Mouse (Mus musculus): ENCODE measurements around the gene Ndufaf2. TPM values are rescaled to one million over a fixed set of nuclear protein-coding genes. Genes with fewer than 3 reads are reported as not detected.

The Ndufaf2 gene
- total and polyA plus RNA-seq, 2 experiments = 10.5 to 26.1 TPM

DNA sequence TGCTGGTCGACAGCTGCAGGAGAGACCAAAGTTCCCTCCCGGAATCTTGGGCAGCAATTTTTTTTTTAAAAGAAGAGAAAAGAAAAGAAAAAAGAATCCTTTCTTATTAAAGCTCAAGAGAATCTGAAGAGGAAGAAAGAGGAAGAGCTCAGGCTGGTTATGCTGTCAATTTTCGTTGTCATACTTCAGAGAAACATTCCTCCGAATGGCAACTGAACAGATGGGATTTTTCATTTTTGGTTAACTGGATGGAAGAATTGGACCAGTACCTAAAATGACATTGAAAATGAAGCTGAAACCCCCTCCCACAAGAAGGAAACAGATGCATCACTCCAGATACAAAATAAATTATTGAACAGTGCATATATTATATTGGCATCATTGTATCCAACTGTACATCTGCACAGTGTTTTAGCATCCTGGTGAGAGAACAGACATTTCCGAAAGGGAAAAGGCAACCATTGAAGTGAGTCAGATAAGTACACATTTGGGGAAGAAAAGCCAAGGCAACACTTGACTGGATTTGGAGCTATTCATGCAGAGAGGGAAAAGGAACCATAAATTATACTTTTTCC is 19.9 kb downstream of the Ndufaf2 start:
- no peak overlapping the region for H3K9ac ChIP-seq (ENCODE audit: low read depth, low read length)

DNA sequence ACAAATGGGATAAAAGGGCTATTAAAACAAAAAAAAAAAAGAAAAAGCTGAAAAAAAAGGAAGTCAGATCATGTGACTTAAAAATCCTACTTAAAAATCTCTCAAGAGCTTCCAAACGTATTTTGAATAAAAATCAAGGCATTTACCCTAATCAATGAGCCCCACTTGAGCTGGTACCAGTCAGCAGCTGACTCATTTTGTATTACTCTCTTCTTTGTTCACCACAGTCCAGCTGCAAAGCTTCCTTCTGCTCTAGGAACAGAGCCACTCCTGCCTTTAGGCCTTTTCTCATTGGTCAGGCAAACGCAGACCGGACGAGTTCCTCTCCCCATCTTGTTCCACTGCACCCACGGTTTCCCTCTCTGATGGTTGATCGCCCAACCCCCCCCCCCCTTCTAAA is 22.8 kb downstream of the Ndufaf2 start:
- Histone ChIP-seq H3K79me2 (ENCODE audit: control insufficient read depth, insufficient read depth, low read length) (peaks cover 3% of the 10 kb centered on the region; the same call in 1 of the 2 replicates), H3K9ac (ENCODE audit: low read depth, low read length) (no peak overlapping the region), H3K4me3 (ENCODE audit: insufficient read depth, low read depth, low read length) (no peak overlapping the region), H3K27me3 (ENCODE audit: control insufficient read depth, insufficient read depth, low read length) (no peaks in the 10 kb centered on the region), H3K4me1 (ENCODE audit: control insufficient read depth, insufficient read depth, low read length) (no peaks in the 10 kb centered on the region), H3K27ac (replicated peaks; ENCODE audit: insufficient read depth, low read depth, low read length) (no peak overlapping the region), H3K36me3 (ENCODE audit: control insufficient read depth, insufficient read depth, low read length) (no peaks in the 10 kb centered on the region)
- TF ChIP-seq POLR2A (IDR thresholded peaks at IDR 0.05; ENCODE audit: extremely low read depth, insufficient read depth, low read length) (no peak), CTCF (IDR thresholded peaks at IDR 0.05; ENCODE audit: low read depth, low read length) (no peak)
- 83% methylated on average over 6 of the region's 6 CpGs for WGBS
- no peak for DNase-seq (ENCODE audit: extremely low read depth, low read depth, low spot score)

More for the DNA sequence above, 19.9 kb downstream of the Ndufaf2 start:
- Histone ChIP-seq H3K4me3 (ENCODE audit: insufficient read depth, low read depth, low read length) (no peak overlapping the region), H3K4me1 (ENCODE audit: control insufficient read depth, insufficient read depth, low read length) (no peaks in the 10 kb centered on the region), H3K36me3 (ENCODE audit: control insufficient read depth, insufficient read depth, low read length) (no peaks in the 10 kb centered on the region), H3K27me3 (ENCODE audit: control insufficient read depth, insufficient read depth, low read length) (no peaks in the 10 kb centered on the region), H3K79me2 (ENCODE audit: control insufficient read depth, insufficient read depth, low read length) (no peaks in the 10 kb centered on the region; the same call in 1 of the 2 replicates), H3K27ac (replicated peaks; ENCODE audit: insufficient read depth, low read depth, low read length) (no peak overlapping the region)
- no peak for TF ChIP-seq CTCF (IDR thresholded peaks at IDR 0.05; ENCODE audit: low read depth, low read length)
- no peak for DNase-seq (ENCODE audit: extremely low read depth, low read depth, low spot score)
- 87% methylated on average over 5 of the region's 5 CpGs for WGBS

DNA sequence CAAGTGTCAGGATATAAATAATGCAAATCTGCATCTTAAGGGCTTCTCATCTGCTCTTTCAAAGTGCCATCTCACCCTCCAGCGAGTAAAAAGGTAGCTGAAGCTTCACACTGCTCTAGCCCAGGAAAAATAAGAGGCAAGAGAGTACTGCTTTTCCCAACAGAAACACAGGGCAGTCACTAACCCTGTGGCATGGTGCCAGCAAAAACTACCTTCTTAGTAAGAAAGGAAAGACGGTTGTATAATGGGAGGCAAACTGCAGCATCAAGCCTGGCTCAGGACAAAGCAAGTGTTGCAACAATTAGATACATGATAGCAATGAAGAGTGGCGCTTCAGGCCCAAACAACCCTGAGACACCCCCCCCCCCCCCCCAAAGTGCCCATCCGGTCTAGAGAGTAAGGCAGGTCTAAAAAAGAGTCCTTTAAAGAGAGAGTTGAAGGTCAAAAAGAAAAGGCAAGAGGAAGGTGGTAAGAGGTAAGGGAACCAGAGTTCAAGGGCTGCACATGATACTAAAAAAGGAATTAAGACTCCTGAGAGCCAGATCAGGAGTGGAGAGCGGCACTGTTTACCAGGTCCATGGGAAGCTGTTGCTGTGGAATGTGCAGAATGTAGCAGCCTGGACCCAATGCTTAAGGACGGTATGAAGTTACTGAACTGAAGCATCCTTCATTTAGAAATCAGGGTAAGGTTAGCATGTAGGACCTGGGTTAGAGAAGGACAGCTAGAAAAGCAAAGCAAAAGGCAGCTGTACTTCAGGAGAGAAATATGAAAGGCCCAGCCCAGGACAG is 26.2 kb downstream of the Ndufaf2 start:
- Histone ChIP-seq H3K9ac (ENCODE audit: low read depth, low read length) (no peak overlapping the region), H3K79me2 (ENCODE audit: control insufficient read depth, insufficient read depth, low read length) (peaks cover 3% of the 10 kb centered on the region; the same call in 1 of the 2 replicates), H3K4me1 (ENCODE audit: control insufficient read depth, insufficient read depth, low read length) (no peaks in the 10 kb centered on the region), H3K27ac (replicated peaks; ENCODE audit: insufficient read depth, low read depth, low read length) (no peak overlapping the region), H3K36me3 (ENCODE audit: control insufficient read depth, insufficient read depth, low read length) (no peaks in the 10 kb centered on the region), H3K4me3 (ENCODE audit: insufficient read depth, low read depth, low read length) (no peak overlapping the region), H3K27me3 (ENCODE audit: control insufficient read depth, insufficient read depth, low read length) (no peaks in the 10 kb centered on the region)
- WGBS = 77% methylated on average over 6 of the region's 6 CpGs
- DNase-seq (ENCODE audit: extremely low read depth, low read depth, low spot score) = no peak
- no peak for TF ChIP-seq POLR2A (IDR thresholded peaks at IDR 0.05; ENCODE audit: extremely low read depth, insufficient read depth, low read length)
- TF ChIP-seq CTCF (IDR thresholded peaks at IDR 0.05; ENCODE audit: low read depth, low read length) = no peak

DNA sequence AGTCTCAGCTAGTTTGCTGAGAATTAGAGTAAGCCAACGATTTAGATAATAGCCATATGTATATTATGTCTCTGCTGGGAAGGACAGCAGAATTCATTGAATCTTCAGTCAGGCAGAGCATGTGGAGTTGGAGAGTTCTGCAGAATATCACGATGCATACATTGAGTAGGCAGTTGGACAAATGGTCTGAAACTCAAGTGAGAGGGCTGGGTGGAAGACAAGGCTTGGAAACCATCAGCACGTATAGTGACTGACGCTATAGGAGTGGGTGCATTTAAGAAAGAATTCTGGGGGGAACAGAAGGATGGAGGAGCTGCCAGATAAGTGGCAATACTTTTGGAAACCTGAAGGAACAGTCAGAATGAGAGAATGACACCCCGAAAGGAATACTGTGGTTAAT is 27.7 kb downstream of the Ndufaf2 start:
- no peak for DNase-seq (ENCODE audit: extremely low read depth, low read depth, low spot score)
- H3K79me2 ChIP-seq (ENCODE audit: control insufficient read depth, insufficient read depth, low read length) = peaks cover 3% of the 10 kb centered on the region; the same call in 1 of the 2 replicates
- TF ChIP-seq POLR2A (IDR thresholded peaks at IDR 0.05; ENCODE audit: extremely low read depth, insufficient read depth, low read length) = no peak
- no peak for TF ChIP-seq CTCF (IDR thresholded peaks at IDR 0.05; ENCODE audit: low read depth, low read length)
- no peaks in the 10 kb centered on the region for H3K36me3 ChIP-seq (ENCODE audit: control insufficient read depth, insufficient read depth, low read length)
- H3K4me3 ChIP-seq (ENCODE audit: insufficient read depth, low read depth, low read length) = no peak overlapping the region
- H3K9ac ChIP-seq (ENCODE audit: low read depth, low read length) = no peak overlapping the region
- H3K27me3 ChIP-seq (ENCODE audit: control insufficient read depth, insufficient read depth, low read length) = no peaks in the 10 kb centered on the region
- H3K4me1 ChIP-seq (ENCODE audit: control insufficient read depth, insufficient read depth, low read length) = no peaks in the 10 kb centered on the region
- H3K27ac ChIP-seq (replicated peaks; ENCODE audit: insufficient read depth, low read depth, low read length) = no peak overlapping the region
- 95% methylated on average over 5 of the region's 5 CpGs for WGBS

DNA sequence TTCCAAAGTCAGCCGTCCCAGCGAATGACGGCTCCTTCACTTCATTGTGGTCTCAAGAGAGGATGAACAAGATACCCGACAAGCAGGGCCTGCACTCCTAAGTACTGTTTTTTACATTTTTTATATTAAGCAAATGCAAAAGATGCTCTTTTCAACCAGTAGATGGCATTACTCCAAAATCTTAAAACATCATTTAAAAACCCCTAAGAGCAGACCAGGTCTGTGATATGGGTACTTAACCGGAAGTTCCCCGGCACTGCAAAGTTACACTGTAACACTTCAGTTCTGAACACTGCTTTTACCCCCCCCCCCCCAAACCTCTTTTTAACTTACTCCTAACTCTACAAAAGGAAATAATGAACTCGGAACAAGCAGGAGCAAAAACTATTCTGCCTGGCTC is 29.4 kb downstream of the Ndufaf2 start:
- WGBS = 73% methylated on average over 7 of the region's 7 CpGs
- no peak overlapping the region for H3K9ac ChIP-seq (ENCODE audit: low read depth, low read length)
- DNase-seq (ENCODE audit: extremely low read depth, low read depth, low spot score) = no peak
- TF ChIP-seq POLR2A (IDR thresholded peaks at IDR 0.05; ENCODE audit: extremely low read depth, insufficient read depth, low read length) = no peak
- 0 out of 2 replicates have a peak, but pooled peaks have one; percentile 0 for TF ChIP-seq CTCF (IDR thresholded peaks at IDR 0.05; ENCODE audit: low read depth, low read length)
- no peaks in the 10 kb centered on the region for H3K36me3 ChIP-seq (ENCODE audit: control insufficient read depth, insufficient read depth, low read length)
- no peak overlapping the region for H3K27ac ChIP-seq (replicated peaks; ENCODE audit: insufficient read depth, low read depth, low read length)
- H3K4me1 ChIP-seq (ENCODE audit: control insufficient read depth, insufficient read depth, low read length) = no peaks in the 10 kb centered on the region
- no peaks in the 10 kb centered on the region for H3K27me3 ChIP-seq (ENCODE audit: control insufficient read depth, insufficient read depth, low read length)
- H3K4me3 ChIP-seq (ENCODE audit: insufficient read depth, low read depth, low read length) = no peak overlapping the region
- H3K79me2 ChIP-seq (ENCODE audit: control insufficient read depth, insufficient read depth, low read length) = peaks cover 3% of the 10 kb centered on the region; the same call in 1 of the 2 replicates

DNA sequence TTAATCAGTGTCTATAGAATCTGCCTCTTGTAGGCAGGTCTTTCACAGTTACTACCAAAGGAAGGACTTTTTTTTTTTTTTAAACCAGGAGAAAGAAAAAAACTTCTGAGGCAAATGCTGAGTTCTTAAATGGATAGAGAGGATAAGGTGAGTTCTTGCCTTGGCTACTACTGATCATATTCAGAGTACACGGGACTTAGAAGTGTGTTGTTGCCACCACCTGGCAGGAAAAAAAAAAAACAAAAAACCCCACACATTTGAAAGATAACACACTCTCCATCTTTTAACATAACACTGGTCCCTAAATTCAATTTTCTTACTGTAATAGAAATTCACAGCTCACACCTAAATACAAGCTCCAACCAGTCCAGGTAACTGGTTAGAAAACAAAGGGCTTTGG is 30.5 kb downstream of the Ndufaf2 start:
- WGBS = 61% methylated on average over 1 of the region's 1 CpGs
- Histone ChIP-seq H3K27ac (replicated peaks; ENCODE audit: insufficient read depth, low read depth, low read length) (no peak overlapping the region), H3K79me2 (ENCODE audit: control insufficient read depth, insufficient read depth, low read length) (peaks cover 3% of the 10 kb centered on the region; the same call in 1 of the 2 replicates), H3K9ac (ENCODE audit: low read depth, low read length) (no peak overlapping the region), H3K4me3 (ENCODE audit: insufficient read depth, low read depth, low read length) (no peak overlapping the region), H3K4me1 (ENCODE audit: control insufficient read depth, insufficient read depth, low read length) (no peaks in the 10 kb centered on the region), H3K27me3 (ENCODE audit: control insufficient read depth, insufficient read depth, low read length) (no peaks in the 10 kb centered on the region), H3K36me3 (ENCODE audit: control insufficient read depth, insufficient read depth, low read length) (no peaks in the 10 kb centered on the region)
- no peak for DNase-seq (ENCODE audit: extremely low read depth, low read depth, low spot score)
- TF ChIP-seq POLR2A (IDR thresholded peaks at IDR 0.05; ENCODE audit: extremely low read depth, insufficient read depth, low read length) = no peak
- TF ChIP-seq CTCF (IDR thresholded peaks at IDR 0.05; ENCODE audit: low read depth, low read length) = no peak

Data from liver, adult 2 months (tissue).